Mouse (Mus musculus) stomach, postnatal 0 days (tissue): ENCODE measurements at regions not wholly inside any gene's neighbourhood (a gene's known extent, or its start where the extent isn't known, plus 50 kb on each side); places are given as distances from the start of the nearest gene placed in this dataset.

Source experiments
- ATAC-seq: fragments of 200-750 bp; cut with Nextera tagmentation; 2 replicates; pipeline ENCODE4 v1.8.0; 2017; ENCODE audit not compliant: low FRiP score, low TSS enrichment
- DNase-seq: peaks from one replicate; pipeline ENCODE4 v3.0.0-alpha.2; 2016; ENCODE audit warnings: low spot score
- H3K27ac ChIP-seq: fragments of 300-500 bp; sonication (generic); replicated peaks from 2 replicates; pipeline ENCODE4 v1.5.1; 2014; ENCODE audit warnings: mild to moderate bottlenecking, control low read depth
- H3K27me3 ChIP-seq: fragments of 300-500 bp; sonication (generic); 2 replicates; pipeline ENCODE4 v1.6.1; 2014; ENCODE audit warnings: low read length; ENCODE audit not compliant: control insufficient read depth, insufficient read depth
- H3K36me3 ChIP-seq: fragments of 300-500 bp; sonication (generic); 2 replicates; pipeline ENCODE4 v1.6.1; 2014; ENCODE audit warnings: low read length, mixed read lengths; ENCODE audit not compliant: control insufficient read depth, insufficient read depth
- H3K4me1 ChIP-seq: fragments of 300-500 bp; sonication (generic); replicated peaks from 2 replicates; pipeline ENCODE4 v1.6.1; 2014; ENCODE audit warnings: antibody characterized with exemption; ENCODE audit not compliant: control insufficient read depth, insufficient read depth
- H3K4me2 ChIP-seq: fragments of 300-500 bp; sonication (generic); replicated peaks from 2 replicates; pipeline ENCODE4 v1.6.1; 2014; ENCODE audit warnings: low read depth, mild to moderate bottlenecking, control low read depth, moderate library complexity
- H3K4me3 ChIP-seq: fragments of 300-500 bp; sonication (generic); 2 replicates; pipeline ENCODE4 v1.5.1; 2014; ENCODE audit warnings: low read depth, low read length, control low read depth
- H3K9ac ChIP-seq: fragments of 300-500 bp; sonication (generic); 2 replicates; pipeline ENCODE4 v1.6.1; 2014; ENCODE audit warnings: mild to moderate bottlenecking, low read length, control low read depth, mixed read lengths
- H3K9me3 ChIP-seq: fragments of 300-500 bp; sonication (generic); 2 replicates; pipeline ENCODE4 v1.6.1; 2016; ENCODE audit warnings: low read length; ENCODE audit not compliant: control insufficient read depth
- CTCF ChIP-seq: IDR thresholded peaks from 2 replicates; pipeline ENCODE4 v1.5.1; 2016; ENCODE audit warnings: antibody characterized with exemption, low read depth, mild to moderate bottlenecking, moderate library complexity
- EP300 ChIP-seq: optimal IDR thresholded peaks from 2 replicates; pipeline ENCODE3; 2016; ENCODE audit warnings: antibody characterized with exemption
- WGBS: fragments of 180-500 bp; shearing (Covaris S2); extraction: QIAGEN DNeasy Blood & Tissue Kit; methylation state at CpG from one replicate; pipeline ENCODE4 v1.1.7; 2014; 5-methylcytosine and 5-hydroxymethylcytosine counted together

- no peak for ATAC-seq
- Histone ChIP-seq H3K9ac (no peak overlapping the region), H3K9me3 (no peaks in the 10 kb centered on the region), H3K27me3 (no peaks in the 10 kb centered on the region), H3K4me2 (no peak overlapping the region), H3K4me1 (no peaks in the 10 kb centered on the region), H3K4me3 (no peak overlapping the region), H3K36me3 (no peaks in the 10 kb centered on the region), H3K27ac (no peak overlapping the region)
- no peak for TF ChIP-seq CTCF
- TF ChIP-seq EP300: no peak
- DNase-seq: no peak
- 88% methylated on average over 4 of the region's 4 CpGs for WGBS
These were observed 70.7 kb upstream of the Ddit4l start for GRCm38 (mm10) chr3:137550708-137551107.

GRCm38 (mm10) chr3:137552472-137553336 is 68.7 kb upstream of the Ddit4l start:
- ATAC-seq (no peak), DNase-seq (no peak)
- Histone ChIP-seq H3K4me1 (no peaks in the 10 kb centered on the region), H3K4me3 (no peak overlapping the region), H3K27ac (no peak overlapping the region), H3K9me3 (no peaks in the 10 kb centered on the region), H3K27me3 (no peaks in the 10 kb centered on the region), H3K9ac (no peak overlapping the region), H3K36me3 (no peaks in the 10 kb centered on the region), H3K4me2 (no peak overlapping the region)
- TF ChIP-seq CTCF (no peak), EP300 (no peak)
- WGBS: 54% methylated on average over 12 of the region's 12 CpGs

- no peaks in the 10 kb centered on the region for H3K9me3 ChIP-seq
- DNase-seq (no peak), ATAC-seq (no peak)
- no peaks in the 10 kb centered on the region for H3K36me3 ChIP-seq
- no peaks in the 10 kb centered on the region for H3K27me3 ChIP-seq
- no peak overlapping the region for H3K4me3 ChIP-seq
- no peak overlapping the region for H3K9ac ChIP-seq
- no peak overlapping the region for H3K4me2 ChIP-seq
- no peaks in the 10 kb centered on the region for H3K4me1 ChIP-seq
- TF ChIP-seq EP300: no peak
- no peak for TF ChIP-seq CTCF
- WGBS: 59% methylated on average over 6 of the region's 6 CpGs
- H3K27ac ChIP-seq: no peak overlapping the region
These were observed 60.5 kb upstream of the Ddit4l start for GRCm38 (mm10) chr3:137560851-137561449.

GRCm38 (mm10) chr3:137561986-137562385 is 59.4 kb upstream of the Ddit4l start:
- WGBS: 71% methylated on average over 2 of the region's 2 CpGs
- Histone ChIP-seq H3K4me2 (no peak overlapping the region), H3K4me3 (no peak overlapping the region), H3K9me3 (no peaks in the 10 kb centered on the region), H3K27ac (no peak overlapping the region), H3K27me3 (no peaks in the 10 kb centered on the region), H3K36me3 (no peaks in the 10 kb centered on the region), H3K4me1 (no peaks in the 10 kb centered on the region), H3K9ac (no peak overlapping the region)
- TF ChIP-seq CTCF (no peak), EP300 (no peak)
- DNase-seq: no peak
- ATAC-seq: no peak

GRCm38 (mm10) chr3:137563541-137564080 is 57.8 kb upstream of the Ddit4l start:
- Histone ChIP-seq H3K36me3 (no peaks in the 10 kb centered on the region), H3K27me3 (no peaks in the 10 kb centered on the region), H3K4me1 (no peaks in the 10 kb centered on the region), H3K4me3 (no peak overlapping the region), H3K4me2 (no peak overlapping the region), H3K9me3 (no peaks in the 10 kb centered on the region), H3K27ac (no peak overlapping the region), H3K9ac (no peak overlapping the region)
- no peak for ATAC-seq
- WGBS: 79% methylated on average over 6 of the region's 6 CpGs
- no peak for TF ChIP-seq CTCF
- TF ChIP-seq EP300: no peak
- no peak for DNase-seq

GRCm38 (mm10) chr3:137564282-137564681 is 57.1 kb upstream of the Ddit4l start:
- 57% methylated on average over 5 of the region's 5 CpGs for WGBS
- no peaks in the 10 kb centered on the region for H3K27me3 ChIP-seq

More at GRCm38 (mm10) chr3:137564282-137564681, 57.1 kb upstream of the Ddit4l start:
- Histone ChIP-seq H3K9ac (no peak overlapping the region), H3K4me1 (no peaks in the 10 kb centered on the region), H3K36me3 (no peaks in the 10 kb centered on the region), H3K4me2 (no peak overlapping the region), H3K9me3 (no peaks in the 10 kb centered on the region), H3K27ac (no peak overlapping the region), H3K4me3 (no peak overlapping the region)
- no peak for DNase-seq
- no peak for ATAC-seq
- TF ChIP-seq CTCF (no peak), EP300 (no peak)
